Mouse (Mus musculus) neural tube, embryonic 14.5 days (tissue): ENCODE measurements around the gene Eif4h. TPM values are rescaled to one million over a fixed set of nuclear protein-coding genes. Genes with fewer than 3 reads are reported as not detected.

Experiments
- ATAC-seq: fragments of 200-750 bp; cut with Nextera tagmentation; 2 replicates; pipeline ENCODE4 v1.8.0; 2017; ENCODE audit warnings: low read depth, mild to moderate bottlenecking, moderate TSS enrichment, moderate library complexity
- H3K27ac ChIP-seq: fragments of 300-500 bp; sonication (generic); 2 replicates; pipeline ENCODE4 v1.5.1; 2014; ENCODE audit warnings: low read depth, mild to moderate bottlenecking, control low read depth, low read length, moderate library complexity, mixed read lengths
- H3K27me3 ChIP-seq: fragments of 300-500 bp; sonication (generic); 2 replicates; pipeline ENCODE4 v1.6.1; 2014; ENCODE audit warnings: low read length; ENCODE audit not compliant: control insufficient read depth, insufficient read depth
- H3K36me3 ChIP-seq: fragments of 300-500 bp; sonication (generic); 2 replicates; pipeline ENCODE4 v1.6.1; 2014; ENCODE audit warnings: low read length, mixed read lengths; ENCODE audit not compliant: control insufficient read depth, insufficient read depth
- H3K4me1 ChIP-seq: fragments of 300-500 bp; sonication (generic); 2 replicates; pipeline ENCODE4 v1.6.1; 2014; ENCODE audit warnings: low read length; ENCODE audit not compliant: control insufficient read depth, insufficient read depth
- H3K4me2 ChIP-seq: fragments of 300-500 bp; sonication (generic); 2 replicates; pipeline ENCODE4 v1.6.1; 2014; ENCODE audit warnings: mild to moderate bottlenecking, low read depth, low read length, control low read depth
- H3K4me3 ChIP-seq: fragments of 300-500 bp; sonication (generic); 2 replicates; pipeline ENCODE4 v1.5.1; 2014; ENCODE audit warnings: low read depth, low read length, control low read depth, mixed read lengths
- H3K9ac ChIP-seq: fragments of 300-500 bp; sonication (generic); replicated peaks from 2 replicates; pipeline ENCODE4 v1.6.1; 2014; ENCODE audit warnings: low read depth, mild to moderate bottlenecking, control low read depth, low read length, mixed read lengths
- H3K9me3 ChIP-seq: fragments of 300-500 bp; sonication (generic); 2 replicates; pipeline ENCODE4 v1.6.1; 2016; ENCODE audit warnings: low read length; ENCODE audit not compliant: control insufficient read depth
- WGBS: fragments of 180-500 bp; shearing (Covaris S2); extraction: QIAGEN DNeasy Blood & Tissue Kit; methylation state at CpG from one replicate; pipeline ENCODE4 v1.1.7; 2014; 5-methylcytosine and 5-hydroxymethylcytosine counted together
- microRNA-seq: library from miRNA; unstranded; fragments of <30 nt; microRNA quantifications from one replicate; pipeline ENCODE4, GENCODE M21; 2016
- polyA plus RNA-seq: library from polyadenylated mRNA; unstranded; fragments of >200 nt; fragmentation: Nextera tagmentation; extraction: Ambion mirVana; gene quantifications from 2 replicates; pipeline ENCODE4 v1.2.1, GENCODE M21; 2014

Gene Eif4h
- polyA plus RNA-seq, 1 experiment from 2014 or later = 334 TPM

GRCm38 (mm10) chr5:134571730-134572507 lies 67.4 kb downstream of the Eif4h start:
- Histone ChIP-seq H3K9ac (peak overlapping the region; percentile 21; the same call in 1 of the 2 replicates), H3K27me3 (no peaks in the 10 kb centered on the region), H3K36me3 (no peaks in the 10 kb centered on the region), H3K9me3 (no peaks in the 10 kb centered on the region), H3K27ac (peak overlapping the region; percentile 4; the same call in 1 of the 2 replicates), H3K4me2 (peak overlapping the region; percentile 47), H3K4me1 (peaks cover 4% of the 10 kb centered on the region; the same call in 1 of the 2 replicates), H3K4me3 (peak overlapping the region; percentile 39)
- 4% methylated on average over 23 of the region's 23 CpGs for WGBS
- peak; percentile 80; the same call in 1 of the 2 replicates for ATAC-seq

Small RNAs within 50 kb of the gene (microRNA-seq; reads per million reads assigned to microRNA genes)
- gene Mir7228 = not detected

Other genes starting within 250 kb of the Eif4h start
- 60.3 and 63.4 TPM in 2 replicates for gene Gtf2ird1, start 182.8 kb downstream of the Eif4h start, polyA plus RNA-seq
- 15.4 and 17.1 TPM in 2 replicates for gene Clip2, start 87.1 kb downstream of the Eif4h start, polyA plus RNA-seq
- gene Syna, start 79.3 kb downstream of the Eif4h start, polyA plus RNA-seq = 0.26 TPM in 1 of 2 replicates, not detected in the other
- 163 and 180 TPM in 2 replicates for gene Rfc2, start 58.1 kb downstream of the Eif4h start, polyA plus RNA-seq
- 3.6 and 4.4 TPM in 2 replicates for gene Lat2, start 24.5 kb downstream of the Eif4h start, polyA plus RNA-seq
- 23.2 and 28.0 TPM in 2 replicates for gene Limk1, start 49.1 kb upstream of the Eif4h start, polyA plus RNA-seq
- gene Eln, start 107.8 kb upstream of the Eif4h start, polyA plus RNA-seq = 7.0 and 8.7 TPM in 2 replicates